Mouse (Mus musculus) C2C12 (cell line): ENCODE measurements at regions not wholly inside any gene's neighbourhood (a gene's known extent, or its start where the extent isn't known, plus 50 kb on each side); places are given as distances from the start of the nearest gene placed in this dataset.

Source experiments
- CEBPB ChIP-seq: IDR thresholded peaks from one replicate; pipeline ENCODE4 v1.6.1; 2011; ENCODE audit warnings: low read depth, mild to moderate bottlenecking, control low read depth, moderate library complexity
- CTCF ChIP-seq: IDR thresholded peaks from one replicate; pipeline ENCODE4 v1.5.1; 2011; ENCODE audit not compliant: control insufficient read depth, insufficient read depth, insufficient read length
- FOSL1 ChIP-seq: IDR thresholded peaks from one replicate; pipeline ENCODE4 v1.8.0; 2011; ENCODE audit warnings: mild to moderate bottlenecking, low read length; ENCODE audit not compliant: poor library complexity, insufficient read depth, severe bottlenecking
- MAX ChIP-seq: IDR thresholded peaks from one replicate; pipeline ENCODE4 v1.6.1; 2011; ENCODE audit warnings: mild to moderate bottlenecking, control low read depth
- MYOD1 ChIP-seq: IDR thresholded peaks from one replicate; pipeline ENCODE4 v1.6.1; 2011; ENCODE audit warnings: low read depth; ENCODE audit not compliant: control insufficient read depth, insufficient read length
- MYOG ChIP-seq: IDR thresholded peaks from one replicate; pipeline ENCODE4 v1.6.1; 2011; ENCODE audit not compliant: control insufficient read depth, insufficient read length; ENCODE audit errors: extremely low read depth
- USF1 ChIP-seq: IDR thresholded peaks from one replicate; pipeline ENCODE4 v1.6.1; 2011; ENCODE audit warnings: low read depth, mild to moderate bottlenecking, control low read depth, moderate library complexity

DNA sequence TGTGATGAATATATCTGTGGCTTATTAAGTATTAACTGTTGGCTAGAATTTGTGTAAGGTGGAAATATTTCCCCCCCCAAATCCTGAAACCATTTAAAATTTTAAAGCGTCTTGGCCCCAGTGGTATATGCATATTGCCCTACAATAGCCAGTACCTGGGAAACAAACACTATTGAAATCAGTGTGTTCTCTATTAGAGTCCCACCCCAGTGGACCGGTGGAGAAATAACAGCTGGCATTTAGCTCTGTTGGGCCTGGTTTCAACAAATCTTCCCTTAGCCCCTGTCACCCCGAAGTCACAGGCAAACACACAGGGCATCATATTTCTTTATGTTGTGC, 120.0 kb upstream of the Gm10295 start:
- TF ChIP-seq CTCF: no peak
- no peak for TF ChIP-seq USF1
- TF ChIP-seq FOSL1: no peak
- TF ChIP-seq MYOG: no peak
- no peak for TF ChIP-seq MAX
- TF ChIP-seq MYOD1: no peak
- TF ChIP-seq CEBPB: no peak
